In genomic region chr10:50801594-50801993, GRCm38 (mm10) we compare ENCODE assay signal across 23 mouse cellular contexts.
A peak's percentile ranks its signal among the peaks of the same experiment; 100 is the strongest.
DNase-seq lines count a peak whose midpoint lies in the region; ATAC-seq and TF ChIP-seq lines count a peak whose summit lies in the region.
"Had no signal": no experiment of that assay in that cellular context is flagged by ENCODE, and none has a peak within 500 bp of the region (broad histone marks: within the 10 kb centered on the region; RNA-seq: fewer than 3 reads in every experiment).

No protein-coding gene starts in this region.

- no peaks in the 10 kb centered on the region for H3K27me3 ChIP-seq in forebrain, embryonic 10.5 days (ENCODE audit: poor library complexity, severe bottlenecking)
- H3K27me3 ChIP-seq in forebrain, embryonic 11.5 days (ENCODE audit: control insufficient read depth, insufficient read depth, low read length): no peaks in the 10 kb centered on the region
- H3K27me3 ChIP-seq in lung, embryonic 14.5 days (ENCODE audit: insufficient read depth, low read length): no peaks in the 10 kb centered on the region
- H3K27me3 ChIP-seq: forebrain, embryonic 13.5 days; heart, embryonic 12.5 days; intestine, embryonic 15.5 days had no signal

- H3K27ac ChIP-seq in forebrain, embryonic 10.5 days: 0 out of 2 replicates have a peak overlapping the region, but pooled peaks have one; percentile 5
- no peak overlapping the region for H3K27ac ChIP-seq in forebrain, embryonic 11.5 days (ENCODE audit: low read depth, low read length)
- H3K27ac ChIP-seq in lung, embryonic 14.5 days (ENCODE audit: low read depth): peak overlapping the region; percentile 60; the same call in 1 of the 2 replicates
- H3K27ac ChIP-seq: forebrain, embryonic 13.5 days; gastrocnemius, adult 2 months; hindbrain, embryonic 14.5 days; intestine, embryonic 15.5 days; layer of hippocampus, adult 2 months; liver, embryonic 14.5 days; macrophage; midbrain, embryonic 10.5 days had no signal

- H3K4me2 ChIP-seq in forebrain, embryonic 11.5 days (ENCODE audit: low read depth, low read length, severe bottlenecking): no peak overlapping the region
- H3K4me2 ChIP-seq in lung, embryonic 14.5 days: no peak overlapping the region
- H3K4me2 ChIP-seq: forebrain, embryonic 13.5 days; heart, embryonic 12.5 days; hindbrain, embryonic 14.5 days; intestine, embryonic 15.5 days had no signal

- WGBS in forebrain, embryonic 10.5 days: 32% methylated on average over 2 of the region's 2 CpGs
- WGBS in forebrain, embryonic 11.5 days: 23% methylated on average over 2 of the region's 2 CpGs
- WGBS in lung, embryonic 14.5 days: 37% methylated on average over 2 of the region's 2 CpGs

- no peak for TF ChIP-seq CTCF in lung, embryonic 14.5 days (IDR thresholded peaks at IDR 0.05; ENCODE audit: low read depth)

- H3K4me3 ChIP-seq in forebrain, embryonic 10.5 days: no peak overlapping the region
- H3K4me3 ChIP-seq in forebrain, embryonic 11.5 days (ENCODE audit: low read depth, low read length): no peak overlapping the region
- H3K4me3 ChIP-seq in lung, embryonic 14.5 days (ENCODE audit: low read depth, low read length): no peak overlapping the region
- H3K4me3 ChIP-seq: forebrain, embryonic 13.5 days; gastrocnemius, adult 2 months; heart, embryonic 12.5 days; intestine, embryonic 15.5 days; layer of hippocampus, adult 2 months; midbrain, embryonic 10.5 days had no signal

- H3K9me3 ChIP-seq in forebrain, embryonic 10.5 days: no peaks in the 10 kb centered on the region
- H3K9me3 ChIP-seq in forebrain, embryonic 11.5 days (ENCODE audit: control insufficient read depth, low read length): no peaks in the 10 kb centered on the region
- no peaks in the 10 kb centered on the region for H3K9me3 ChIP-seq in lung, embryonic 14.5 days (ENCODE audit: low read depth, low read length)
- H3K9me3 ChIP-seq: forebrain, embryonic 13.5 days; heart, embryonic 12.5 days; intestine, embryonic 15.5 days; midbrain, embryonic 10.5 days had no signal

- no peak for ATAC-seq in forebrain, embryonic 11.5 days (replicated peaks; ENCODE audit: low FRiP score)
- ATAC-seq in lung, embryonic 14.5 days (ENCODE audit: insufficient read depth): no peak; the same call in 1 of the 2 replicates
- ATAC-seq: CD4-positive, CD25-positive, alpha-beta regulatory T cell, adult 4 months; forebrain, embryonic 13.5 days; intestine, embryonic 15.5 days had no signal

- no peak overlapping the region for H3K9ac ChIP-seq in forebrain, embryonic 11.5 days (ENCODE audit: low read length)
- H3K9ac ChIP-seq in lung, embryonic 14.5 days: no peak overlapping the region
- H3K9ac ChIP-seq: forebrain, embryonic 13.5 days; heart, embryonic 12.5 days; hindbrain, embryonic 14.5 days; intestine, embryonic 15.5 days; liver, embryonic 14.5 days had no signal

- H3K4me1 ChIP-seq in forebrain, embryonic 10.5 days: peaks cover 31% of the 10 kb centered on the region
- no peaks in the 10 kb centered on the region for H3K4me1 ChIP-seq in forebrain, embryonic 11.5 days (replicated peaks; ENCODE audit: control insufficient read depth, insufficient read depth, low read length)
- no peaks in the 10 kb centered on the region for H3K4me1 ChIP-seq in lung, embryonic 14.5 days (ENCODE audit: insufficient read depth)
- H3K4me1 ChIP-seq: heart, embryonic 12.5 days; intestine, embryonic 15.5 days had no signal

- no peaks in the 10 kb centered on the region for H3K36me3 ChIP-seq in forebrain, embryonic 10.5 days (replicated peaks)
- H3K36me3 ChIP-seq in forebrain, embryonic 11.5 days (ENCODE audit: control insufficient read depth, insufficient read depth, low read length): no peaks in the 10 kb centered on the region
- no peaks in the 10 kb centered on the region for H3K36me3 ChIP-seq in lung, embryonic 14.5 days (ENCODE audit: insufficient read depth)
- H3K36me3 ChIP-seq: heart, embryonic 12.5 days; intestine, embryonic 15.5 days; midbrain, embryonic 10.5 days had no signal

- DNase-seq in forebrain, embryonic 10.5 days (ENCODE audit: extremely low spot score, low spot score): no peak
- no peak for DNase-seq in forebrain, embryonic 11.5 days (ENCODE audit: low spot score)
- peak; percentile 15 for DNase-seq in lung, embryonic 14.5 days
- no peak for DNase-seq in lung, postnatal 25 days (ENCODE audit: low spot score)
- peak; percentile 28 for DNase-seq in kidney, adult 9 months
- DNase-seq in retina, postnatal 1 day: peak; percentile 14
- DNase-seq in urinary bladder, postnatal 14 days (ENCODE audit: low spot score): no peak
- DNase-seq: adrenal gland, postnatal 14 days; cerebellum, adult 18-20 months; cerebellum, postnatal 25 days; gastrocnemius, adult 2 months; heart, adult 11 months; layer of hippocampus, postnatal 36 days; thymus, postnatal 14 days had no signal

Comparison
In these comparisons a context has a peak if more than half of its experiments do, and no peak if none do; other contexts are left out.
1. DNase-seq: peak in lung, embryonic 14.5 days (single experiment), kidney, adult 9 months (single experiment) and retina, postnatal 1 day (single experiment); none in forebrain, embryonic 10.5 days (single experiment), forebrain, embryonic 11.5 days (single experiment), lung, postnatal 25 days (single experiment) and urinary bladder, postnatal 14 days (single experiment).